Mouse (Mus musculus): ENCODE measurements around the gene Gm10642. TPM values are rescaled to one million over a fixed set of nuclear protein-coding genes. Genes with fewer than 3 reads are reported as not detected.

Gm10642 gene
- total RNA-seq, 2 experiments from 2014 or later: 0.26 TPM; not detected in 1

- intact Hi-C loops (cut with DNase I): no loop called here
- DNase-seq: no peak
- no peak overlapping the region for H3K4me3 ChIP-seq
- TF ChIP-seq CTCF (IDR thresholded peaks at IDR 0.05): no peak
- no peak overlapping the region for H3K27ac ChIP-seq
Observed at GRCm38 (mm10) chr9:70658266-70658665, 2.2 kb downstream of the Gm10642 start.

- intact Hi-C loops (cut with DNase I): no loop called here
- Histone ChIP-seq H3K27ac (no peak overlapping the region), H3K4me3 (no peak overlapping the region)
- TF ChIP-seq CTCF (IDR thresholded peaks at IDR 0.05): no peak
- DNase-seq: no peak
Observed at GRCm38 (mm10) chr9:70664847-70665246, 8.8 kb downstream of the Gm10642 start.

GRCm38 (mm10) chr9:70665372-70666145 lies 9.5 kb downstream of the Gm10642 start:
- intact Hi-C loops (cut with DNase I): no loop called here
- no peak overlapping the region for H3K27ac ChIP-seq
- DNase-seq: no peak
- H3K4me3 ChIP-seq: no peak overlapping the region
- no peak for TF ChIP-seq CTCF (IDR thresholded peaks at IDR 0.05)

- no peak for TF ChIP-seq CTCF (IDR thresholded peaks at IDR 0.05)
- no peak for DNase-seq
- intact Hi-C loops (cut with DNase I): no loop called here
- no peak overlapping the region for H3K27ac ChIP-seq
- no peak overlapping the region for H3K4me3 ChIP-seq
Observed at GRCm38 (mm10) chr9:70666811-70667210, 10.8 kb downstream of the Gm10642 start.

GRCm38 (mm10) chr9:70668048-70668447 lies 12.0 kb downstream of the Gm10642 start:
- no peak for DNase-seq
- no peak overlapping the region for H3K27ac ChIP-seq
- intact Hi-C loops (cut with DNase I): no loop called here
- TF ChIP-seq CTCF (IDR thresholded peaks at IDR 0.05): peak; percentile 55
- H3K4me3 ChIP-seq: no peak overlapping the region

GRCm38 (mm10) chr9:70669197-70669596 lies 13.1 kb downstream of the Gm10642 start:
- Histone ChIP-seq H3K27ac (no peak overlapping the region), H3K4me3 (no peak overlapping the region)
- intact Hi-C loops (cut with DNase I): no loop called here

GRCm38 (mm10) chr9:70670381-70670780 lies 14.3 kb downstream of the Gm10642 start:
- no peak for TF ChIP-seq CTCF (IDR thresholded peaks at IDR 0.05)
- no peak for DNase-seq
- no peak overlapping the region for H3K27ac ChIP-seq
- H3K4me3 ChIP-seq: no peak overlapping the region
- intact Hi-C loops (cut with DNase I): loop anchor here (5.0 kb wide), 2 partner anchors 262 to 402 kb away; no protein-coding TSS in a partner anchor

More at GRCm38 (mm10) chr9:70669197-70669596, 13.1 kb downstream of the Gm10642 start:
- no peak for DNase-seq
- no peak for TF ChIP-seq CTCF (IDR thresholded peaks at IDR 0.05)

- TF ChIP-seq CTCF (IDR thresholded peaks at IDR 0.05): no peak
- Histone ChIP-seq H3K4me3 (no peak overlapping the region), H3K27ac (no peak overlapping the region)
- no peak for DNase-seq
- intact Hi-C loops (cut with DNase I): loop anchor here (5.0 kb wide), 2 partner anchors 261 to 401 kb away; no protein-coding TSS in a partner anchor
Observed at GRCm38 (mm10) chr9:70671278-70671677, 15.2 kb downstream of the Gm10642 start.

- intact Hi-C loops (cut with DNase I): loop anchor here (5.0 kb wide), 2 partner anchors 260 to 400 kb away; no protein-coding TSS in a partner anchor
- Histone ChIP-seq H3K27ac (no peak overlapping the region), H3K4me3 (no peak overlapping the region)
- TF ChIP-seq CTCF (IDR thresholded peaks at IDR 0.05): peak; percentile 67
- DNase-seq: peak; percentile 33
Observed at GRCm38 (mm10) chr9:70671772-70672579, 15.9 kb downstream of the Gm10642 start.

- DNase-seq: no peak
- Histone ChIP-seq H3K4me3 (no peak overlapping the region), H3K27ac (no peak overlapping the region)
- TF ChIP-seq CTCF (IDR thresholded peaks at IDR 0.05): no peak
- intact Hi-C loops (cut with DNase I): loop anchor here (5.0 kb wide), 2 partner anchors 259 to 399 kb away; no protein-coding TSS in a partner anchor
Observed at GRCm38 (mm10) chr9:70673656-70674055, 17.6 kb downstream of the Gm10642 start.

GRCm38 (mm10) chr9:70675117-70675516 lies 19.1 kb downstream of the Gm10642 start:
- TF ChIP-seq CTCF (IDR thresholded peaks at IDR 0.05): no peak
- no peak overlapping the region for H3K27ac ChIP-seq
- DNase-seq: no peak
- H3K4me3 ChIP-seq: no peak overlapping the region
- intact Hi-C loops (cut with DNase I): loop anchor here (5.0 kb wide), 1 partner anchor 77 kb away; no protein-coding TSS in a partner anchor

GRCm38 (mm10) chr9:70675961-70676360 lies 19.9 kb downstream of the Gm10642 start:
- intact Hi-C loops (cut with DNase I): loop anchor here (5.0 kb wide), 1 partner anchor 76 kb away; no protein-coding TSS in a partner anchor
- no peak for DNase-seq
- H3K4me3 ChIP-seq: no peak overlapping the region
- TF ChIP-seq CTCF (IDR thresholded peaks at IDR 0.05): no peak
- no peak overlapping the region for H3K27ac ChIP-seq

Measured in gastrocnemius, adult 2 months (tissue).